ENCODE assay signal across 13 mouse cellular contexts in the genomic region with DNA sequence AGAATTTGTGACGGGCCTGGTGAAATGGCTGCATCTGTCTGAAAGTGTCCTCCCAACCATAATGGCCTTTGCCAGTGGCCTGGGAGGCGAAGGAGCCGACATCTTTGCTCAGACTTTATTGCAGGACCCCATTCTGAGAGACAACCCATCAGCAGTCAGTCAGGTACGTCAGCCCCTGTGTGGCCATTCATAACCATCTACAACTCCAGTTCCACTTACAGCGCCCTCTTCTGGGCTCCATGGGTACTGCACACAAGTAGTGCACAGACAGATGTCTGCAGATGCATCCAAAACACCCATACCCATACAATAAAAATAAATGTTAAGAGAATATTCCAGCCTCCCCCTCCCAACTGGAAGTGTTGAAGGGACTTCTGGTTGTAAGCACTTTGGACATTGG. TPM values are rescaled to one million over a fixed set of nuclear protein-coding genes. Genes with fewer than 3 reads are reported as not detected.
A peak's percentile ranks its signal among the peaks of the same experiment; 100 is the strongest.
DNase-seq lines count a peak whose midpoint lies in the region; ATAC-seq and TF ChIP-seq lines count a peak whose summit lies in the region.
"Had no signal": no experiment of that assay in that cellular context is flagged by ENCODE, and none has a peak within 500 bp of the region (broad histone marks: within the 10 kb centered on the region; RNA-seq: fewer than 3 reads in every experiment).

No protein-coding gene starts in this region.

- no peak overlapping the region for H3K4me2 ChIP-seq in heart, postnatal 0 days (ENCODE audit: low read depth, low read length)
- H3K4me2 ChIP-seq in liver, embryonic 14.5 days (ENCODE audit: low read depth) = no peak overlapping the region
- H3K4me2 ChIP-seq: limb, embryonic 13.5 days had no signal

- peak; percentile 26 for TF ChIP-seq CTCF in heart, postnatal 0 days (IDR thresholded peaks at IDR 0.05; ENCODE audit: low read depth)
- TF ChIP-seq CTCF in liver, embryonic 14.5 days (IDR thresholded peaks at IDR 0.05; ENCODE audit: low read depth) = peak; percentile 71

- ATAC-seq in heart, postnatal 0 days (ENCODE audit: insufficient read depth, low read depth) = no peak
- no peak for ATAC-seq in liver, embryonic 14.5 days (ENCODE audit: insufficient read depth)

- no peak overlapping the region for H3K9ac ChIP-seq in heart, postnatal 0 days (replicated peaks; ENCODE audit: low read depth, low read length)
- no peak overlapping the region for H3K9ac ChIP-seq in liver, embryonic 14.5 days (replicated peaks)
- H3K9ac ChIP-seq: limb, embryonic 13.5 days had no signal

- no peak overlapping the region for H3K4me3 ChIP-seq in heart, postnatal 0 days (ENCODE audit: low read depth, low read length)
- H3K4me3 ChIP-seq in liver, embryonic 14.5 days (ENCODE audit: insufficient read depth in 1 of 2, low read depth in 2 of 2, low read length in 2 of 2) = no peak overlapping the region
- H3K4me3 ChIP-seq: heart, embryonic 10.5 days; limb, embryonic 13.5 days had no signal

- peaks cover 10% of the 10 kb centered on the region; the same call in 1 of the 2 replicates for H3K36me3 ChIP-seq in heart, postnatal 0 days (replicated peaks; ENCODE audit: control insufficient read depth, insufficient read depth, low read length)
- no peaks in the 10 kb centered on the region for H3K36me3 ChIP-seq in liver, embryonic 14.5 days (replicated peaks; ENCODE audit: control insufficient read depth, insufficient read depth, low read depth)
- H3K36me3 ChIP-seq: heart, embryonic 10.5 days; limb, embryonic 13.5 days had no signal

- intact Hi-C loops in heart, postnatal 25 days (cut with DNase I) = no loop called here

- H3K27me3 ChIP-seq in heart, postnatal 0 days (ENCODE audit: control insufficient read depth, insufficient read depth, low read length) = no peaks in the 10 kb centered on the region
- no peaks in the 10 kb centered on the region for H3K27me3 ChIP-seq in liver, embryonic 14.5 days (ENCODE audit: control insufficient read depth, insufficient read depth, low read length)
- H3K27me3 ChIP-seq: limb, embryonic 13.5 days had no signal

- WGBS in heart, postnatal 0 days = 84% methylated on average over 5 of the region's 5 CpGs
- 61% methylated on average over 5 of the region's 5 CpGs for WGBS in liver, embryonic 14.5 days (ENCODE audit: insufficient replicate concordance)

- H3K4me1 ChIP-seq in heart, postnatal 0 days (ENCODE audit: control insufficient read depth, insufficient read depth) = no peaks in the 10 kb centered on the region
- no peaks in the 10 kb centered on the region for H3K4me1 ChIP-seq in liver, embryonic 14.5 days (replicated peaks; ENCODE audit: control insufficient read depth in 2 of 2, insufficient read depth in 2 of 2, low read length in 1 of 2)
- H3K4me1 ChIP-seq: limb, embryonic 13.5 days had no signal

- no peak for TF ChIP-seq EP300 in heart, postnatal 0 days (IDR thresholded peaks at IDR 0.05; ENCODE audit: low read depth)
- no peak for TF ChIP-seq EP300 in liver, embryonic 14.5 days (IDR thresholded peaks at IDR 0.05; ENCODE audit: low read depth)

- no peak overlapping the region for H3K27ac ChIP-seq in heart, postnatal 0 days (ENCODE audit: low read depth)
- no peak overlapping the region for H3K27ac ChIP-seq in liver, embryonic 14.5 days
- H3K27ac ChIP-seq: heart, embryonic 10.5 days; limb, embryonic 13.5 days had no signal

- no peaks in the 10 kb centered on the region for H3K9me3 ChIP-seq in heart, postnatal 0 days (replicated peaks; ENCODE audit: control insufficient read depth, low read length)
- no peaks in the 10 kb centered on the region for H3K9me3 ChIP-seq in liver, embryonic 14.5 days (ENCODE audit: control insufficient read depth, low read length)
- H3K9me3 ChIP-seq: heart, embryonic 10.5 days; limb, embryonic 13.5 days had no signal

- DNase-seq in heart, postnatal 0 days (ENCODE audit: low spot score) = no peak
- no peak for DNase-seq in heart, postnatal 25 days (ENCODE audit: low spot score)
- DNase-seq in right cerebral cortex, postnatal 4 days = peak; percentile 15
- no peak for DNase-seq in right cerebral cortex, postnatal 36 days (ENCODE audit: low spot score in 2 of 2)
- no peak for DNase-seq in liver, embryonic 14.5 days (ENCODE audit: low read depth in 3 of 3, low spot score in 3 of 3)
- DNase-seq in urinary bladder, postnatal 36 days (ENCODE audit: low spot score in 2 of 2) = no peak
- DNase-seq in right cerebral cortex, adult 2 months (ENCODE audit: low spot score in 2 of 2) = no peak
- DNase-seq in cerebellum, postnatal 4 days (ENCODE audit: low spot score in 2 of 2) = no peak
- DNase-seq: cerebellum, postnatal 36 days; kidney, adult 18-20 months had no signal

RNA-seq across cellular contexts. Expression of a gene that starts 23.7 kb away (rescaled TPM):
- 16.9 and 18.8 TPM in 2 replicates for total RNA-seq in heart, postnatal 0 days (2014; rRNA removed; ENCODE audit: low replicate concordance)
- 6.2 and 7.7 TPM in 2 replicates for polyA plus RNA-seq in heart, postnatal 0 days (2015; fragmentation: Nextera tagmentation; extraction: Ambion mirVana)
- total RNA-seq in heart, postnatal 25 days (2021) = 10 to 100 TPM in 1 of 2 experiments, 1 to 10 TPM in 1; 7.5 to 10.1 TPM
- 2.1 TPM in 2 replicates for polyA plus RNA-seq in liver, embryonic 14.5 days (2012; rRNA removed)
- polyA plus RNA-seq in liver, embryonic 14.5 days (2014; fragmentation: Nextera tagmentation; extraction: Ambion mirVana) = 1.2 and 2.7 TPM in 2 replicates

RNA-seq across cellular contexts. Expression of a gene that starts 29.5 kb away (rescaled TPM):
- not detected in 2 replicates for total RNA-seq in heart, postnatal 0 days (2014; rRNA removed; ENCODE audit: low replicate concordance)
- polyA plus RNA-seq in heart, postnatal 0 days (2015; fragmentation: Nextera tagmentation; extraction: Ambion mirVana) = 0.10 TPM in 1 of 2 replicates, not detected in the other
- total RNA-seq in heart, postnatal 25 days (2021) = not detected
- polyA plus RNA-seq in liver, embryonic 14.5 days (2012; rRNA removed) = 0.13 and 0.21 TPM in 2 replicates
- 0.18 and 0.25 TPM in 2 replicates for polyA plus RNA-seq in liver, embryonic 14.5 days (2014; fragmentation: Nextera tagmentation; extraction: Ambion mirVana)
- polyA plus RNA-seq: forebrain, embryonic 11.5 days had no signal
